Mouse (Mus musculus): Measurements from ENCODE around the gene Dnajb5. TPM values are rescaled to one million over a fixed set of nuclear protein-coding genes. Genes with fewer than 3 reads are reported as not detected.

Dnajb5 gene
- 10.2 and 11.3 TPM in 2 replicates for polyA plus RNA-seq (2015; fragmentation: Nextera tagmentation; extraction: Ambion mirVana)

GRCm38 (mm10) chr4:42949676-42950051 is at the start of gene Dnajb5:
Dnajb5 (plus strand) TSS chr4:42949814.
- no peaks in the 10 kb centered on the region for H3K9me3 ChIP-seq (replicated peaks; ENCODE audit: control insufficient read depth, low read length)
- 0% methylated on average over 38 of the region's 39 CpGs for WGBS
- peak; percentile 95 for ATAC-seq (ENCODE audit: insufficient read depth, low FRiP score)

GRCm38 (mm10) chr4:42900878-42901277 is 48.7 kb upstream of the Dnajb5 start:
- Histone ChIP-seq H3K9me3 (replicated peaks; ENCODE audit: control insufficient read depth, low read length) (no peaks in the 10 kb centered on the region), H3K9ac (ENCODE audit: low read length) (no peak overlapping the region), H3K4me2 (ENCODE audit: low read depth, low read length) (no peak overlapping the region), H3K4me3 (replicated peaks; ENCODE audit: low read length) (no peak overlapping the region), H3K27ac (ENCODE audit: low read length) (no peak overlapping the region), H3K36me3 (ENCODE audit: control insufficient read depth, insufficient read depth, low read length) (no peaks in the 10 kb centered on the region), H3K4me1 (ENCODE audit: control insufficient read depth, insufficient read depth, low read length) (no peaks in the 10 kb centered on the region), H3K27me3 (ENCODE audit: control insufficient read depth, insufficient read depth, low read length) (no peaks in the 10 kb centered on the region)
- no peak for ATAC-seq (ENCODE audit: insufficient read depth, low FRiP score)
- 63% methylated on average over 5 of the region's 5 CpGs for WGBS

More at GRCm38 (mm10) chr4:42949676-42950051, at the start of gene Dnajb5:
- peak within 1 kb of the TSS; percentile 73 for H3K4me2 ChIP-seq (ENCODE audit: low read depth, low read length)
- H3K27ac ChIP-seq (ENCODE audit: low read length): peak within 1 kb of the TSS; percentile 89
- H3K9ac ChIP-seq (ENCODE audit: low read length): peak within 1 kb of the TSS; percentile 86
- H3K27me3 ChIP-seq (ENCODE audit: control insufficient read depth, insufficient read depth, low read length): peaks cover 7% of the 10 kb centered on the region; the same call in 1 of the 2 replicates
- peaks cover 19% of the 10 kb centered on the region for H3K4me1 ChIP-seq (ENCODE audit: control insufficient read depth, insufficient read depth, low read length)
- no peaks in the 10 kb centered on the region for H3K36me3 ChIP-seq (ENCODE audit: control insufficient read depth, insufficient read depth, low read length)
- peak within 1 kb of the TSS; percentile 84 for H3K4me3 ChIP-seq (replicated peaks; ENCODE audit: low read length)

GRCm38 (mm10) chr4:42902174-42902573 is 47.4 kb upstream of the Dnajb5 start:
- no peaks in the 10 kb centered on the region for H3K4me1 ChIP-seq (ENCODE audit: control insufficient read depth, insufficient read depth, low read length)
- H3K4me3 ChIP-seq (replicated peaks; ENCODE audit: low read length): no peak overlapping the region
- no peaks in the 10 kb centered on the region for H3K27me3 ChIP-seq (ENCODE audit: control insufficient read depth, insufficient read depth, low read length)
- H3K9ac ChIP-seq (ENCODE audit: low read length): no peak overlapping the region
- H3K4me2 ChIP-seq (ENCODE audit: low read depth, low read length): no peak overlapping the region
- ATAC-seq (ENCODE audit: insufficient read depth, low FRiP score): no peak
- H3K27ac ChIP-seq (ENCODE audit: low read length): no peak overlapping the region
- WGBS: 47% methylated on average over 9 of the region's 9 CpGs
- H3K36me3 ChIP-seq (ENCODE audit: control insufficient read depth, insufficient read depth, low read length): no peaks in the 10 kb centered on the region
- no peaks in the 10 kb centered on the region for H3K9me3 ChIP-seq (replicated peaks; ENCODE audit: control insufficient read depth, low read length)

DNA sequence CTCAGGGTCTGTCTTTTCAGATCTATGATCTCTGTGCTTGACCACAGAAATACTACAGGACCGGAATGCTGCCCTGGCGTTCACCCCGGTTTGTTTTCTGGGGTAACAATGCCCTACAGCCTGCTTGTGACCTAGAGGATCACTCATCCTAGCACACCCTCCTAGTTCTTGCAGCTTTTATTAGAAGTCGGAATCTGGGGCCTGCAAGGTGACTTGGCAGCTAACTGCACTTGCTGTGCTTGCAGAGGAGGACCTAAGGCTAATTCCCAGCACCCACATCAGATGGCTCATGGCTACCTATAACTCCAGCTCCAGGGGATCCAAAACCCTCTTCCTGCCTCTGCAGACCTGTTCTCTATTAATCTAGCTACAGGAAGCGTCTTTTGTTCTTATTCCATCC is 46.9 kb upstream of the Dnajb5 start:
- Histone ChIP-seq H3K27ac (ENCODE audit: low read length) (no peak overlapping the region), H3K9ac (ENCODE audit: low read length) (no peak overlapping the region), H3K4me1 (ENCODE audit: control insufficient read depth, insufficient read depth, low read length) (no peaks in the 10 kb centered on the region), H3K36me3 (ENCODE audit: control insufficient read depth, insufficient read depth, low read length) (no peaks in the 10 kb centered on the region), H3K9me3 (replicated peaks; ENCODE audit: control insufficient read depth, low read length) (no peaks in the 10 kb centered on the region), H3K27me3 (ENCODE audit: control insufficient read depth, insufficient read depth, low read length) (no peaks in the 10 kb centered on the region), H3K4me3 (replicated peaks; ENCODE audit: low read length) (no peak overlapping the region), H3K4me2 (ENCODE audit: low read depth, low read length) (no peak overlapping the region)
- 88% methylated on average over 5 of the region's 5 CpGs for WGBS
- no peak for ATAC-seq (ENCODE audit: insufficient read depth, low FRiP score)

DNA sequence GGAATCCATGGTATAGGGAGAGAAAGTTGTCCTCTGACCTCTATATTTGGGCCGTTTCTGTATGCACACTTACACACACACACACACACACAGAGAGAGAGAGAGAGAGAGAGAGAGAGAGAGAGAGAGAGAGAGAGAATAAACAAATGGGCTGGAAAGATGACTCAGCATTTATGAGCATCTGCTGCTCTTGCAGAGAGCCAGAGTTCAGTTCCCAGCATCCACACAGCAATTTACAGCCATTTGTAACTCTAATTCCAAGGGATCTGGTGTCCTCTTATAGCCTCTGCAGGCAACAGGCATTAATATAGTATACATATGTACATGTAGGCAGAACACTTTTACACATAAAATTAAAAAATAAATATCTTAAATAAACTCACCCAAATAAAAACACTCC is 45.7 kb upstream of the Dnajb5 start:
- H3K4me3 ChIP-seq (replicated peaks; ENCODE audit: low read length): no peak overlapping the region

DNA sequence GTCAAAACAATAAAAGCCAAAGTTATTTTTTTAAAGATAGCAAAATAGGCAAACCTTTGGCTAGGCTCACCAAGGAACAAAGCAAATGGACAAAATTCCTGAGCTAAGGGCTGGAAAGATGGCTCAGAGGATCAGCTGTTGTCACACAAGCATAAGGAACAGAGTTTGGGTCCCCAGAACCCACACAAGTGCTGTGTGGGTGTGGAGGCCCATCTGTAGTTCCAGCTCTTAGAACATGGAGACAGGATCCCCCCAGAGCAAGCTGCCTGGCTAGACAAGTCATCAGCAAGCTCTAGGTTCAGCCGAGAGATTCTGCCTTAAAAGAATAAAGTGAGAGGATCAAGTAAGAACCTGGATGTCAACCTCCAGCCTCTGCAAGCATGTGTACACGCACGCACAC is 45.1 kb upstream of the Dnajb5 start:
- no peak overlapping the region for H3K4me3 ChIP-seq (replicated peaks; ENCODE audit: low read length)
- 89% methylated on average over 3 of the region's 3 CpGs for WGBS

More for the DNA sequence above, 45.7 kb upstream of the Dnajb5 start:
- Histone ChIP-seq H3K27me3 (ENCODE audit: control insufficient read depth, insufficient read depth, low read length) (no peaks in the 10 kb centered on the region), H3K9ac (ENCODE audit: low read length) (no peak overlapping the region), H3K27ac (ENCODE audit: low read length) (no peak overlapping the region), H3K9me3 (replicated peaks; ENCODE audit: control insufficient read depth, low read length) (no peaks in the 10 kb centered on the region), H3K4me2 (ENCODE audit: low read depth, low read length) (no peak overlapping the region), H3K4me1 (ENCODE audit: control insufficient read depth, insufficient read depth, low read length) (no peaks in the 10 kb centered on the region), H3K36me3 (ENCODE audit: control insufficient read depth, insufficient read depth, low read length) (no peaks in the 10 kb centered on the region)
- ATAC-seq (ENCODE audit: insufficient read depth, low FRiP score): no peak
- WGBS: 36% methylated on average over 1 of the region's 1 CpGs

DNA sequence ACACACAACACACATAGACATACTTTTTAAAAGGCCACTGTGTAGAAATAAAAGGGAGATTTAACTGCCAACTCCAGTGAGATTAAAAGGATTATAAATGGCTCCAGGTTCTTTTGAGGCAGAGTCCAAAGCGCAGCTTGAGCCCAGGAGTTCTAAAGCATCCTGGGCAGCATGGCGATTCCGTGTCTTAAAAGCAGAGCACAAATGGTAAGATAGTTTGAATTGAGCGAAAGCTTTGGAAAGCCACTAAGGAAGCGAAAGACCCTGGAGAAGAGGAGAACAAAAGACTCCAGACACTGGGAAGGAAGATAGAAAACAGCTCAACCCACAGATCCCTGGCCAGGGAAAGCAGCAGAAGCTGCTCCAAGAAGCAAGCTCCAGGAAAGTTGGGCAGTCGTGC is 44.6 kb upstream of the Dnajb5 start:
- no peak overlapping the region for H3K4me2 ChIP-seq (ENCODE audit: low read depth, low read length)
- no peak for ATAC-seq (ENCODE audit: insufficient read depth, low FRiP score)
- no peak overlapping the region for H3K9ac ChIP-seq (ENCODE audit: low read length)
- H3K27me3 ChIP-seq (ENCODE audit: control insufficient read depth, insufficient read depth, low read length): no peaks in the 10 kb centered on the region
- no peak overlapping the region for H3K4me3 ChIP-seq (replicated peaks; ENCODE audit: low read length)
- no peaks in the 10 kb centered on the region for H3K36me3 ChIP-seq (ENCODE audit: control insufficient read depth, insufficient read depth, low read length)
- H3K4me1 ChIP-seq (ENCODE audit: control insufficient read depth, insufficient read depth, low read length): no peaks in the 10 kb centered on the region
- WGBS: 83% methylated on average over 6 of the region's 6 CpGs
- no peak overlapping the region for H3K27ac ChIP-seq (ENCODE audit: low read length)
- no peaks in the 10 kb centered on the region for H3K9me3 ChIP-seq (replicated peaks; ENCODE audit: control insufficient read depth, low read length)

More for the DNA sequence above, 45.1 kb upstream of the Dnajb5 start:
- Histone ChIP-seq H3K4me1 (ENCODE audit: control insufficient read depth, insufficient read depth, low read length) (no peaks in the 10 kb centered on the region), H3K27ac (ENCODE audit: low read length) (no peak overlapping the region), H3K27me3 (ENCODE audit: control insufficient read depth, insufficient read depth, low read length) (no peaks in the 10 kb centered on the region), H3K4me2 (ENCODE audit: low read depth, low read length) (no peak overlapping the region), H3K9ac (ENCODE audit: low read length) (no peak overlapping the region), H3K9me3 (replicated peaks; ENCODE audit: control insufficient read depth, low read length) (no peaks in the 10 kb centered on the region), H3K36me3 (ENCODE audit: control insufficient read depth, insufficient read depth, low read length) (no peaks in the 10 kb centered on the region)
- ATAC-seq (ENCODE audit: insufficient read depth, low FRiP score): no peak

- Histone ChIP-seq H3K4me1 (ENCODE audit: control insufficient read depth, insufficient read depth, low read length) (peaks cover 3% of the 10 kb centered on the region; the same call in 1 of the 2 replicates), H3K4me3 (replicated peaks; ENCODE audit: low read length) (no peak overlapping the region), H3K9ac (ENCODE audit: low read length) (no peak overlapping the region), H3K9me3 (replicated peaks; ENCODE audit: control insufficient read depth, low read length) (no peaks in the 10 kb centered on the region), H3K36me3 (ENCODE audit: control insufficient read depth, insufficient read depth, low read length) (no peaks in the 10 kb centered on the region), H3K27ac (ENCODE audit: low read length) (no peak overlapping the region), H3K4me2 (ENCODE audit: low read depth, low read length) (no peak overlapping the region), H3K27me3 (ENCODE audit: control insufficient read depth, insufficient read depth, low read length) (peaks cover 27% of the 10 kb centered on the region)
- ATAC-seq (ENCODE audit: insufficient read depth, low FRiP score): no peak
- 37% methylated on average over 10 of the region's 10 CpGs for WGBS
Observed at GRCm38 (mm10) chr4:42913391-42913790, 36.2 kb upstream of the Dnajb5 start.

DNA sequence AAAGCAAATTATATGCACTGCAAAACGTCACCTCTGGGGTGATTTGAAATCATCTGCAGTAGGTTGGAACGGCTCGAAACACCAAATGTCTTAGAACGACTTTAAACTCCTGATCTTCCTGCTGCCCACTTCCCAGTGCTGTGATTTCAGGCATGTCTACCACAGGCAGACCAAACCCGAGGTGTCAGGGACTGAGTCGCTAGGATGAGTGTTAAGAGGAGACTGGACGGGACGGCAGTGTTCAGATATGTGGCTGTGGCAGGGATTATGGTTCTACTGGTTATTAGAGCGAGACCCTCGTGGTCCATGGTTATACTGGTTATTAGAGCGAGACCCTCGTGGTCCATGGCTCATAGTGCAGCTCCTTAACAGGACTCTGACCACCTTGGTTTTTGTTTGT is 34.3 kb upstream of the Dnajb5 start:
- 80% methylated on average over 12 of the region's 12 CpGs for whole genome bisulfite sequencing

More for the DNA sequence above, 34.3 kb upstream of the Dnajb5 start:
- Histone ChIP-seq H3K27me3 (ENCODE audit: control insufficient read depth, insufficient read depth, low read length) (peaks cover 27% of the 10 kb centered on the region), H3K4me2 (ENCODE audit: low read depth, low read length) (no peak overlapping the region), H3K9me3 (replicated peaks; ENCODE audit: control insufficient read depth, low read length) (no peaks in the 10 kb centered on the region), H3K4me1 (ENCODE audit: control insufficient read depth, insufficient read depth, low read length) (peaks cover 3% of the 10 kb centered on the region; the same call in 1 of the 2 replicates), H3K4me3 (replicated peaks; ENCODE audit: low read length) (no peak overlapping the region), H3K36me3 (ENCODE audit: control insufficient read depth, insufficient read depth, low read length) (no peaks in the 10 kb centered on the region), H3K27ac (ENCODE audit: low read length) (no peak overlapping the region), H3K9ac (ENCODE audit: low read length) (no peak overlapping the region)
- ATAC-seq (ENCODE audit: insufficient read depth, low FRiP score): no peak
